Mouse (Mus musculus) ES-Bruce4 (cell line): ENCODE measurements around the gene Dock7. TPM values are rescaled to one million over a fixed set of nuclear protein-coding genes. Genes with fewer than 3 reads are reported as not detected.

Source experiments
- H3K27ac ChIP-seq: 2 replicates; pipeline ENCODE4 v1.5.1; 2012; ENCODE audit warnings: low read length, inconsistent platforms; ENCODE audit not compliant: insufficient read depth
- H3K27me3 ChIP-seq: 2 replicates; pipeline ENCODE4 v1.6.1; 2012; ENCODE audit warnings: mild to moderate bottlenecking, low read length, inconsistent platforms; ENCODE audit not compliant: control insufficient read depth, poor library complexity, insufficient read depth, severe bottlenecking
- H3K36me3 ChIP-seq: 2 replicates; pipeline ENCODE4 v1.6.1; 2012; ENCODE audit warnings: inconsistent platforms, mild to moderate bottlenecking, low read length, moderate library complexity; ENCODE audit not compliant: control insufficient read depth, poor library complexity, insufficient read depth, severe bottlenecking
- H3K4me1 ChIP-seq: one replicate; pipeline ENCODE4 v1.8.1; 2011; ENCODE audit warnings: low read length; ENCODE audit not compliant: control insufficient read depth, insufficient read depth
- H3K4me3 ChIP-seq: 2 replicates; pipeline ENCODE4 v1.5.1; 2011; ENCODE audit warnings: low read depth, mild to moderate bottlenecking, low read length
- H3K9ac ChIP-seq: 2 replicates; pipeline ENCODE4 v1.6.1; 2012; ENCODE audit warnings: low read depth, mild to moderate bottlenecking, inconsistent platforms; ENCODE audit not compliant: poor library complexity, severe bottlenecking
- H3K9me3 ChIP-seq: replicated peaks from 2 replicates; pipeline ENCODE4 v1.6.1; 2012; ENCODE audit warnings: mild to moderate bottlenecking, low read length, inconsistent platforms; ENCODE audit not compliant: control insufficient read depth, poor library complexity, insufficient read depth, severe bottlenecking
- CTCF ChIP-seq: IDR thresholded peaks from one replicate; pipeline ENCODE4 v1.8.1; 2011; ENCODE audit warnings: low read depth, low read length
- EP300 ChIP-seq: IDR thresholded peaks from 2 replicates; pipeline ENCODE4 v1.6.1; 2011; ENCODE audit warnings: low read depth, low read length; ENCODE audit not compliant: insufficient read depth
- POLR2A ChIP-seq: IDR thresholded peaks from one replicate; pipeline ENCODE4 v1.8.1; 2011; ENCODE audit warnings: low read length; ENCODE audit not compliant: insufficient read depth
- polyA plus RNA-seq: library from polyadenylated mRNA; stranded (reverse); fragments of >200 nt; gene quantifications from 2 replicates; pipeline ENCODE4 v1.2.4, GENCODE M21; 2011; ENCODE audit warnings: low read depth; ENCODE audit not compliant: missing spikeins, insufficient read depth, insufficient read length

Gene Dock7
- polyA plus RNA-seq, 1 experiment = 61.1 TPM

DNA sequence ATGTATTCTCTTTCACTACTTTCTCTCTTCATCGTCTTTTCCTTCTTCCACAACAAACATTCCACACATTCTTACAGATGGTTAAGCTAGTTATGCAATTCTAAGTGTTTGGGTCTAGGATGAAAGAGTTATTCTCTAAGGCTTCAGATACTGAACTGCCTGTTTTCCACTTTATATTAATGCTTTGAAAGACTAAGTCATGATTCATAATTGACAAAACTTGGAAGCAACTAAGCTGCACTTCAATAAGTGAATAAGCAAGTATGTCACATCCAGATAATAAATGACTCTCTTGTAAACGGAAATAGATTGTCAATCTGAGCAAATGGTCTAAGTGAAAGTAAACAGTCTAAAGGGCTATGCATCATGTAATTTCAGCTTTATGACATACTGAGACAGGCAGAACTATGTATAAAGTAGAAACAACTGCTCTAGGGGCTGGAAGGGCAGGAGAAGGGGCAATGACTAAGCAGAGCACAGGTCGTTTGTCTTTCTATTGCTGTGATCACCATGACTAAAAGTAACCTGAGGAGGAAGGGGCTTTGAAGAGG, 29.5 kb downstream of the Dock7 start:
- H3K9ac ChIP-seq = no peak overlapping the region
- no peak overlapping the region for H3K27ac ChIP-seq
- H3K4me1 ChIP-seq = peaks cover 5% of the 10 kb centered on the region
- no peaks in the 10 kb centered on the region for H3K27me3 ChIP-seq
- no peaks in the 10 kb centered on the region for H3K36me3 ChIP-seq
- TF ChIP-seq CTCF (no peak), EP300 (no peak)
- H3K4me3 ChIP-seq = no peak overlapping the region
- H3K9me3 ChIP-seq = no peaks in the 10 kb centered on the region

DNA sequence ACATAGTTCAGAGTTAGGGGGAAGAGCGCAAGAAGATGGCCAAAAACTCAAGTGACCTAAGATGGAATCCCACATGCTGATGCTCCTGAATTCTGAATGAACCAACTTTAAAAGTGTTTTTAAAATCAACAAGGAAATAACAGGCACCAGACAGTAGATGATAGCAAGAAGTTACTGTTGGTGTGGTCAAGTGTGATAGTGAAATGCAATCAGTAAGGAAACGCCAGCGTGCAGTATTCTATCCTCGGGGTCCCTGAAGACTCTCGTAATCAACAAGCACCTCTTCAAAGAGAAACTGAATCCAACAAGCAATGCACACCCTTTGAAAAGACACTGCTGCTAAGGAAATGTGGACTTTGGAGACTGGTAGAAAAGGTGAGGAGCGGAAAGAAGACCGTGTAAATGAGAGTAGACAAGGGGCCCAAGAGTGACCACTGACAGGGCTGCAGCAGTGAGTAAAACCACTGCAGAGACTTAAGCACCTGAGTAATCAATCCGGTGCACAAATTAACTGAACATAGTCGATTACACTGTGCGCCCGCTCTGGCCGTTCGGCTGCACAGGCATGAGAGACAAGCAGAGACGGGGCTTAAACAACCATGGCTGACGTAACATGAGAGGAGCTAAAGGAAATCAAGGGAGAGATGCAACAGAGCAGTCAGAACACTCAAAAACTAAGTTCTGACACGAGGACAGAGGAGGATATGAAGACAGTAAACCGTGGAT, 32.8 kb downstream of the Dock7 start:
- Histone ChIP-seq H3K4me1 (peaks cover 4% of the 10 kb centered on the region), H3K9ac (no peak overlapping the region), H3K27ac (no peak overlapping the region), H3K9me3 (no peaks in the 10 kb centered on the region), H3K36me3 (no peaks in the 10 kb centered on the region), H3K4me3 (no peak overlapping the region), H3K27me3 (no peaks in the 10 kb centered on the region)
- TF ChIP-seq EP300 = no peak
- TF ChIP-seq POLR2A = no peak
- no peak for TF ChIP-seq CTCF

DNA sequence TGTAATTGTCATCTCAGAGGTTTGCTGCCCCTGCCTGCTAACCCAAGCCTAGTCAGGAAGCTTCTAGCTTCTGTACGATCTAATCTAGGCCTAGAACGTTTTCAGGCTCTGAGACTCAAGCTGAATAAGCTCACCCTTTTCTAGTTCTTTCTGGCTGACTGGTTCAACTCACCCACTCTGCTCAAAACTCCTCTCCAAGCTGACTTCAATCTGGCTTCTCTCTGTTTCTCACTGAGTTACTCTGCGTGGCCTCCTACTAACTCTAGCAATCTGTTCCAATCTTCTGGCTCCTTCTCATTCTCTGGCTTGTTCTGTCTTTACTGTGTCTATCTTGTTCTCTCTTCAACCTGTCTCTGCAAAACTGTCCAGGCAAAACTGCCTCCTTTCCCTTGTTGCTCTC, 36.9 kb downstream of the Dock7 start:
- Histone ChIP-seq H3K27me3 (no peaks in the 10 kb centered on the region), H3K9ac (no peak overlapping the region), H3K36me3 (no peaks in the 10 kb centered on the region; the same call in 1 of the 2 replicates), H3K4me1 (no peaks in the 10 kb centered on the region), H3K4me3 (no peak overlapping the region), H3K9me3 (no peaks in the 10 kb centered on the region), H3K27ac (no peak overlapping the region)
- no peak for TF ChIP-seq POLR2A
- TF ChIP-seq EP300 = no peak
- no peak for TF ChIP-seq CTCF

DNA sequence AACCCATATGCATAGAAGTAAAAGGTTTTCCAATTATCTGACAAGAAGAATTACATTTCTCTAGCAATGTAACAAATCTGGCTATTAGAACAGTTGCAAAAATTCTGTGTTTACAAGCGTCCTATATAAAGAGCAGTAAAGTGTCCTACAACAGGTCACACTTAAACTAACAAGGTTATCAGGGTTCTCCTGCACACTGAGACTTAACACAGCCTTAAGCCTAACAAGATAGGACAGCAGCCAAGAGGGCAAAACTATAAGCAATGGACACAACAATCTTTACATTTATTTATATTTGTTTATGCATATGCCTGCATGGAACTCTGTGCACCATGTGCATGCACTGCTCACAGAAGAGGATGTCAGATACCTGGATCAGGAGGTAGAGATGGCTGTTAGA, 39.5 kb downstream of the Dock7 start:
- Histone ChIP-seq H3K27me3 (no peaks in the 10 kb centered on the region), H3K27ac (no peak overlapping the region), H3K4me3 (no peak overlapping the region), H3K4me1 (no peaks in the 10 kb centered on the region), H3K36me3 (no peaks in the 10 kb centered on the region; the same call in 1 of the 2 replicates), H3K9ac (no peak overlapping the region), H3K9me3 (no peaks in the 10 kb centered on the region)
- TF ChIP-seq CTCF (no peak), EP300 (no peak), POLR2A (no peak)

DNA sequence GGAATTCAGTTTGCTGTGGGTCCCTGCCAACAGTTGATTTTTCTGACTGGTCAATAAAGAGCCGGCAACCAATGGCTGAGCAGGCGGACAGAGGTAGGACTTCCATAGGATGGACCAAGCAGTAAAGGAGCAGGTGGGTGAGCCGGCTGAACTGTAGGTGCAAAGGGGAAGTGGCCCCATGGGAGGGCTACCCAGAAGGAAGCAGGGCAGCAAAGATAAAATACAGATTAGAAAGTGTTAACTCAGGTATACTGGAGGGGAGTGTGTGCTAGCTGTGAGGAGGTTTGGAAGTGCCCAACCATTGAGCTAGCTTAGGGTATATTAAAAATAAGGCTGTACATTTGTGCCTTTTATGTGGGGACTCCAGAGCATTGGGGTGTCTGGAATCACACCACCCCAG, 42.7 kb downstream of the Dock7 start:
- H3K4me1 ChIP-seq = no peaks in the 10 kb centered on the region
- H3K36me3 ChIP-seq = no peaks in the 10 kb centered on the region; the same call in 1 of the 2 replicates
- no peak overlapping the region for H3K4me3 ChIP-seq
- H3K27me3 ChIP-seq = no peaks in the 10 kb centered on the region
- TF ChIP-seq CTCF = no peak
- no peak for TF ChIP-seq EP300
- no peak for TF ChIP-seq POLR2A
- no peak overlapping the region for H3K9ac ChIP-seq
- no peaks in the 10 kb centered on the region for H3K9me3 ChIP-seq
- no peak overlapping the region for H3K27ac ChIP-seq

DNA sequence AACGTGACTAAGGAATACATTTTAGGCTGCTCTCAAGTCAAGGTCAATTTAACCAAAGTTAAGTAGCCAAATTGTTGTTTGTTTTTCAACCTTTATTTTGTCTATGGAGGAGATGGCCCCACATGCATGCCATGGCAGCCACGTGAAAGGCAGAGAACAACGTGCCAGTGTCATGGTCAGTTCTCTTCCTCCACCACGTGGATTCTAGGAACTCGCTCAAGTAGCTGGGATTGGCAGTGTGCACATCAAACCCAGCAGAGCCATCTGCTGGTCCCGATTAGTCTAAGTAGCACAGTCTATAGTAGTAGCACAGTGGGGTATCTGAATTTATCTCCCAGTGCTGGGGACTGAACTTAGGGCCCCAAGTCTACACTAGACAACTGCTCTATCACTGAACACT, 51.9 kb downstream of the Dock7 start:
- no peaks in the 10 kb centered on the region for H3K27me3 ChIP-seq
- H3K9me3 ChIP-seq = no peaks in the 10 kb centered on the region
- H3K4me1 ChIP-seq = no peaks in the 10 kb centered on the region
- no peak overlapping the region for H3K9ac ChIP-seq
- TF ChIP-seq EP300 (no peak), POLR2A (no peak), CTCF (no peak)
- no peak overlapping the region for H3K4me3 ChIP-seq
- no peak overlapping the region for H3K27ac ChIP-seq
- peaks cover 5% of the 10 kb centered on the region for H3K36me3 ChIP-seq
